Mouse (Mus musculus): ENCODE data around the gene Ppfia4. TPM values are rescaled to one million over a fixed set of nuclear protein-coding genes. Genes with fewer than 3 reads are reported as not detected.

Gene Ppfia4
- polyA plus RNA-seq, 1 experiment from 2014 or later: 10.6 TPM

- peaks cover 72% of the 10 kb centered on the region for H3K4me1 ChIP-seq (ENCODE audit: control insufficient read depth, insufficient read depth, low read length)
- H3K36me3 ChIP-seq (ENCODE audit: control insufficient read depth, insufficient read depth): no peaks in the 10 kb centered on the region
- H3K4me2 ChIP-seq (ENCODE audit: low read depth, low read length): no peak overlapping the region
- H3K27me3 ChIP-seq (ENCODE audit: control insufficient read depth, insufficient read depth, low read length): no peaks in the 10 kb centered on the region
- 0 out of 2 replicates have a peak overlapping the region, but pooled peaks have one; percentile 20 for H3K9ac ChIP-seq (ENCODE audit: low read length)
- no peak overlapping the region for H3K4me3 ChIP-seq (ENCODE audit: low read length)
- H3K27ac ChIP-seq (ENCODE audit: low read length): peak overlapping the region; percentile 69
- WGBS: 58% methylated on average over 13 of the region's 13 CpGs
- H3K9me3 ChIP-seq (replicated peaks; ENCODE audit: control insufficient read depth, low read length): no peaks in the 10 kb centered on the region
- no peak for ATAC-seq (replicated peaks; ENCODE audit: extremely low read depth, insufficient read depth, low FRiP score)
Measured at GRCm38 (mm10) chr1:134335211-134335923, 2.6 kb upstream of the Ppfia4 start.

- Histone ChIP-seq H3K36me3 (ENCODE audit: control insufficient read depth, insufficient read depth) (no peaks in the 10 kb centered on the region), H3K9me3 (replicated peaks; ENCODE audit: control insufficient read depth, low read length) (no peaks in the 10 kb centered on the region), H3K27me3 (ENCODE audit: control insufficient read depth, insufficient read depth, low read length) (no peaks in the 10 kb centered on the region), H3K4me3 (ENCODE audit: low read length) (no peak overlapping the region), H3K9ac (ENCODE audit: low read length) (peak overlapping the region; percentile 15; the same call in 1 of the 2 replicates), H3K4me2 (ENCODE audit: low read depth, low read length) (no peak overlapping the region), H3K4me1 (ENCODE audit: control insufficient read depth, insufficient read depth, low read length) (peaks cover 67% of the 10 kb centered on the region), H3K27ac (ENCODE audit: low read length) (peak overlapping the region; percentile 48; the same call in 1 of the 2 replicates)
- no peak for ATAC-seq (replicated peaks; ENCODE audit: extremely low read depth, insufficient read depth, low FRiP score)
- WGBS: 39% methylated on average over 7 of the region's 7 CpGs
Measured at GRCm38 (mm10) chr1:134334111-134334827, 1.5 kb upstream of the Ppfia4 start.

DNA sequence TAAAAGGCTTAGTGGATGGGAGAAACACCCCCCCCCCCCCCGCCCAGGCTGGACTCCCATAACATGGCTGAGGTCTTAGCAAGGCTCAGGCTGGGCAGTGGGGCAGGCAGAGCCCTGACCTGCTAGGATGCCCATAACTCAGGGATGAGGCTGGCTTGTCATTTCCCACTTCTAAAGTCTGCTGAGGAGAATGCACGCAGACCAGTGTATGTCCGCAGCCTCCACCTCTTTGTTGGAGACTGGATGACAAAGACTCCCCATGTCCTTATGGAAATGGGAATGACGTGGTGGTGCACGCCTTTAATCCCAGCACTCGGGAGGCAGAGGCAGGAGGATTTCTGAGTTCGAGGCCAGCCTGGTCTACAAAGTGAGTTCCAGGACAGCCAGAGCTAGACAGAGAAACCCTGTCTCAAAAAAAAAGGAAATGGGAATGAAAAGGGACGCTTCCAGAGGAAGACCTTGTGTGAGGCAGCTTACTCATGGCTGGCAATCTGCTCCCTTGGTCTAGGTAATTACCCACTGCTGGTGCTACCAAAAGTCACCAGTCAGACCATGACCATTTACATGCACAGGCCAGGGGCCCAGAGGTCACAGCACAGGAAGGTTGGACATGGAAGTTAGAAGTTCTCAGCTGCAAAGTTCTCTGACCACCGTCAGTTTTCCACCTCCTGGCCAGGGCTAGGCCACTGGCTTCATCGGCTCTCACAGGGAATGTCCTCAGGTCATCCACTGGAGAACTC lies 813 bp upstream of the Ppfia4 start:
- 85% methylated on average over 10 of the region's 10 CpGs for WGBS
- Histone ChIP-seq H3K4me2 (ENCODE audit: low read depth, low read length) (no peak overlapping the region), H3K4me1 (ENCODE audit: control insufficient read depth, insufficient read depth, low read length) (peaks cover 62% of the 10 kb centered on the region), H3K9me3 (replicated peaks; ENCODE audit: control insufficient read depth, low read length) (no peaks in the 10 kb centered on the region), H3K9ac (ENCODE audit: low read length) (no peak overlapping the region), H3K36me3 (ENCODE audit: control insufficient read depth, insufficient read depth) (no peaks in the 10 kb centered on the region), H3K27ac (ENCODE audit: low read length) (peak overlapping the region; percentile 91), H3K27me3 (ENCODE audit: control insufficient read depth, insufficient read depth, low read length) (no peaks in the 10 kb centered on the region), H3K4me3 (ENCODE audit: low read length) (no peak overlapping the region)
- no peak for ATAC-seq (replicated peaks; ENCODE audit: extremely low read depth, insufficient read depth, low FRiP score)

DNA sequence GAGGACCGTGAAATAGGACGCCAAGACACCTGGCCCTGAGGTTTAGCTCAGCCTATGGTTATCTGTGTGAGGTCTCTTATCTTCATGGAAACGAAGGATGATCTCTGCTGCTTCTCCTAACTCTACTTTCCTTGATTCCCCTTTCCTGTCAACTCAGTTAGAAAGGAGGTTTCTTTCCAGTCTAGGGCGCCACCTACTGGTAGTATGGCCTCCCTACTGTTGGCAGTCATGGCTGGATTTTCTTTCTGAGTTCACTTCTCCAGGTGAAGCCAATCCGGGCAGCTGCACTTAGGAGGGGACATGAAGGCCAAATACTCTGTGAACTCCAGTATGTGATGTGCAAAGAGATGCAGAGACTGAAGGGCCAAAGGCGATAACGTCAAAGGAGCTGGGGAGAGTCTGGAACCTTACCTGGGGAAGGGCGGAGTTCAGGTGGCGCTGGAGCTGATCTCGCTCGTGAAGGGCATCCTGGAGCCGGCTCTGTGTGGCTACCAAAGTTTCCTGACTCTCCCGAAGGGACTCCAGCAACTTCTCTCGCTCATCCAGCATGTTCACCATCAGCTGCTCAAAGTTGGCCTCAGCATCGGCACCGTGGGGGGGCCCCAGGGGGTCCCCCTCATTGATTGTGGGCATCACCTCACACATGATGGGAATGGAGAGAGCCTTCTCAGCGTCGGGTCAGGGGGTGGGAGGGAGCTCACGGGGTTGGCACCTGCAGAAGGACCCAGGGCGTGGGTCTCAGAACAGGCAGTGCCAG lies 671 bp downstream of the Ppfia4 start:
- no peak for ATAC-seq (replicated peaks; ENCODE audit: extremely low read depth, insufficient read depth, low FRiP score)
- peaks cover 49% of the 10 kb centered on the region for H3K4me1 ChIP-seq (ENCODE audit: control insufficient read depth, insufficient read depth, low read length)
- H3K27ac ChIP-seq (ENCODE audit: low read length): peak overlapping the region; percentile 91
- H3K4me2 ChIP-seq (ENCODE audit: low read depth, low read length): peak overlapping the region; percentile 58
- H3K36me3 ChIP-seq (ENCODE audit: control insufficient read depth, insufficient read depth): no peaks in the 10 kb centered on the region
- no peaks in the 10 kb centered on the region for H3K9me3 ChIP-seq (replicated peaks; ENCODE audit: control insufficient read depth, low read length)
- 51% methylated on average over 20 of the region's 20 CpGs for WGBS
- peak overlapping the region; percentile 66 for H3K9ac ChIP-seq (ENCODE audit: low read length)
- H3K27me3 ChIP-seq (ENCODE audit: control insufficient read depth, insufficient read depth, low read length): no peaks in the 10 kb centered on the region
- H3K4me3 ChIP-seq (ENCODE audit: low read length): peak overlapping the region; percentile 10

DNA sequence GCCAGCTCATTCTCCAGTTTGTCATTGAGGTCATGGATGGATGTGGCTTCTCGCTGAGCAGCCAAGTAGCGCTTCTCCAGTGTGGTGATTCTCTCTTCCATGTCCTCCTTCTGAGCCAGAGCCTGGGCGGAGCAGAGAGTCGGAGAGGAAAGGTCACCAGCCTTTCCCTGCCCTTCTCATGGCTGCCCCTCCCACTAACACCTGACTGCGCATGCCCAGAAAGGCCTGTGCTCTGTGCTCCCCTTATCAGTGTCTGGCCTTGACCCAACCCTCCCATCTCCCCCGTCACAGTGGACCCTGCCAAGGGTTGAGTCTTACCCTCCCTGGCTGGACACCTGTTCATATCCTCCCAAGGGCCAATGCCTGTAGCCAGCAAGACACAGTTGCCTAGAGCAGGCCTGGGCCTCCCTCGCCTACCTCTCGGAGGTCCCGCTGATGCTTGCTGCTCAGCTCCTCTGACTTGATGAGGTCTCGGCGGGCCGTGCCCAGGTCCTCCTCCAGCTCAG lies 5.8 kb downstream of the Ppfia4 start:
- H3K4me2 ChIP-seq (ENCODE audit: low read depth, low read length): no peak overlapping the region
- no peaks in the 10 kb centered on the region for H3K4me1 ChIP-seq (ENCODE audit: control insufficient read depth, insufficient read depth, low read length)
- H3K9me3 ChIP-seq (replicated peaks; ENCODE audit: control insufficient read depth, low read length): no peaks in the 10 kb centered on the region
- H3K36me3 ChIP-seq (ENCODE audit: control insufficient read depth, insufficient read depth): no peaks in the 10 kb centered on the region
- H3K27ac ChIP-seq (ENCODE audit: low read length): no peak overlapping the region
- H3K4me3 ChIP-seq (ENCODE audit: low read length): no peak overlapping the region
- 87% methylated on average over 12 of the region's 12 CpGs for WGBS
- ATAC-seq (replicated peaks; ENCODE audit: extremely low read depth, insufficient read depth, low FRiP score): no peak
- no peaks in the 10 kb centered on the region for H3K27me3 ChIP-seq (ENCODE audit: control insufficient read depth, insufficient read depth, low read length)
- H3K9ac ChIP-seq (ENCODE audit: low read length): no peak overlapping the region

DNA sequence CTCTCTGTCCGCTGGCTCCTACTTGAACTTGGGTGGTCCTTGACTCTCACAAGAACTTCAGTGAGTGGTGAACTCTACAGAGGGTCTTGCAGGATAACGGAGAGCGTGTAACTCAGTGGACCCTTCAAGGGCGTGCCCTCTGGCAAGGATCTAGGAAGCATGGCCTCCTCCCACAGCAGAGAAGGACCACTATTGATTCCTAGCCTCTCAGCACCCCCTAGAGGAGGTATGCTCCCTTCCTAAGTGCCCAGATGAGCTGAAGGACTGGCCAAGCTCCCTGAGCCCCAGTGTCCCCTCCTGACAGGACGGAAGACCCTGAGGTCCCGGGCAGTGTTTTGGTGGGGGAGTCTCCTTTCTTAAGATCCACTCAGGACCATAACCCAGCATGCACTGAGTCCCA lies 10.1 kb downstream of the Ppfia4 start:
- Histone ChIP-seq H3K4me1 (ENCODE audit: control insufficient read depth, insufficient read depth, low read length) (no peaks in the 10 kb centered on the region), H3K9me3 (replicated peaks; ENCODE audit: control insufficient read depth, low read length) (no peaks in the 10 kb centered on the region), H3K4me2 (ENCODE audit: low read depth, low read length) (no peak overlapping the region), H3K9ac (ENCODE audit: low read length) (no peak overlapping the region), H3K27me3 (ENCODE audit: control insufficient read depth, insufficient read depth, low read length) (no peaks in the 10 kb centered on the region), H3K4me3 (ENCODE audit: low read length) (no peak overlapping the region), H3K36me3 (ENCODE audit: control insufficient read depth, insufficient read depth) (no peaks in the 10 kb centered on the region), H3K27ac (ENCODE audit: low read length) (no peak overlapping the region)
- ATAC-seq (replicated peaks; ENCODE audit: extremely low read depth, insufficient read depth, low FRiP score): 0 out of 2 replicates have a peak, but pooled peaks have one; percentile 54
- 73% methylated on average over 6 of the region's 6 CpGs for WGBS

- no peak for ATAC-seq (replicated peaks; ENCODE audit: extremely low read depth, insufficient read depth, low FRiP score)
- Histone ChIP-seq H3K9me3 (replicated peaks; ENCODE audit: control insufficient read depth, low read length) (no peaks in the 10 kb centered on the region), H3K27me3 (ENCODE audit: control insufficient read depth, insufficient read depth, low read length) (no peaks in the 10 kb centered on the region), H3K9ac (ENCODE audit: low read length) (no peak overlapping the region), H3K4me3 (ENCODE audit: low read length) (no peak overlapping the region), H3K27ac (ENCODE audit: low read length) (no peak overlapping the region), H3K4me2 (ENCODE audit: low read depth, low read length) (no peak overlapping the region), H3K36me3 (ENCODE audit: control insufficient read depth, insufficient read depth) (no peaks in the 10 kb centered on the region), H3K4me1 (ENCODE audit: control insufficient read depth, insufficient read depth, low read length) (no peaks in the 10 kb centered on the region)
- WGBS: 64% methylated on average over 14 of the region's 14 CpGs
Measured at GRCm38 (mm10) chr1:134320691-134321301, 11.9 kb downstream of the Ppfia4 start.

- Histone ChIP-seq H3K36me3 (ENCODE audit: control insufficient read depth, insufficient read depth) (no peaks in the 10 kb centered on the region), H3K4me2 (ENCODE audit: low read depth, low read length) (no peak overlapping the region), H3K9me3 (replicated peaks; ENCODE audit: control insufficient read depth, low read length) (no peaks in the 10 kb centered on the region), H3K27ac (ENCODE audit: low read length) (no peak overlapping the region), H3K4me3 (ENCODE audit: low read length) (no peak overlapping the region), H3K9ac (ENCODE audit: low read length) (no peak overlapping the region), H3K4me1 (ENCODE audit: control insufficient read depth, insufficient read depth, low read length) (no peaks in the 10 kb centered on the region), H3K27me3 (ENCODE audit: control insufficient read depth, insufficient read depth, low read length) (no peaks in the 10 kb centered on the region)
- ATAC-seq (replicated peaks; ENCODE audit: extremely low read depth, insufficient read depth, low FRiP score): no peak
- 75% methylated on average over 5 of the region's 5 CpGs for WGBS
Measured at GRCm38 (mm10) chr1:134318261-134318660, 14.5 kb downstream of the Ppfia4 start.

Data from heart, embryonic 16.5 days (tissue).